Mouse (Mus musculus): ENCODE measurements around the gene Cc2d1b.

DNA sequence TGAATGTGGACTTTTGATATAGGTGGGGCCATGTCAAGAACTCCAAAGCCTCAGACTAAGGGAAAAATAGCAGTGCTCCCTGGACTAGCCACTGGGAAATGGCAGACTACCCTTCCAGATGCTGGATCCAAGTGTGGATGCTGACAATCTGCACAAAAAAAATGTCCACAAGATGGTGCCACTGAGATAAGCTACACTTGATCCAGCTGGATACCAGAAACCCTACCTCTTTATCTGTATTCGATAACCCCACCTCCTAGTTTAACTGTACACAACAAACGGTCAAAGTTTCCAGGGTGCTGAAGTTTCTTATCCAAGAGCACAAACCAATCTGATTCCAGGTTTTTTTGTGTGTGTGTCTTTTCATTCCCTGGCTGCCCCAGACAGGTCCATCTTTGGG, 44.7 kb downstream of the Cc2d1b start:
- TF ChIP-seq CTCF (IDR thresholded peaks at IDR 0.05) (peak; percentile 63), EP300 (IDR thresholded peaks at IDR 0.05) (no peak)
